Mouse (Mus musculus) neutrophil, adult 59 days (primary cell): ENCODE measurements around the gene Gm10521. TPM values are rescaled to one million over a fixed set of nuclear protein-coding genes. Genes with fewer than 3 reads are reported as not detected.

Source experiments
- total RNA-seq, 2 experiments: library from RNA; stranded (reverse); gene quantifications; 1 replicate in 1 of 2; 2 replicates in 1 of 2; pipeline ENCODE4 v1.2.4; 2023

The Gm10521 gene
- 10 to 100 TPM; 30.8 to 32.4 TPM for total RNA-seq

DNA sequence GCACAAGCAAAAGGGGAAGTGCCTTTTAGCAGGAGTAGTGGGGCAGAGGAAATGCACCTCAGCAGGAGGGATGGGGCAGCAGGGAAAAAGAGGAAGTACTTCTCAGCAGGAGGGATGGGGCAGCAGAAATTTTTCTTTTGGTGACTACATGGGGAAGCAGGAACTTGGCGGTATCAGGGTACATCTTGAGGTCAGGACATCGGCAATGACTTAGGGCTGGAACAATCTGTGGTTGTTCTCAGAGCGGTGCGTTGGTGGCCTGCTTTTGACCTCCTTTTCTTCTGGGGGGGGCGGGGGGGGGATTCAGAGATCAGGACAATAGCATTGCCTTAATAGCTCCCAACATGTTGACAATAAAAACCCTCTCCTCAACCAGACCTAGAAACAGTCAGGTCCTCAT is at the start of gene Gm10521:
TSS of gene Gm10521 (plus strand) at position 301 of the 400 bp plus-strand sequence.

DNA sequence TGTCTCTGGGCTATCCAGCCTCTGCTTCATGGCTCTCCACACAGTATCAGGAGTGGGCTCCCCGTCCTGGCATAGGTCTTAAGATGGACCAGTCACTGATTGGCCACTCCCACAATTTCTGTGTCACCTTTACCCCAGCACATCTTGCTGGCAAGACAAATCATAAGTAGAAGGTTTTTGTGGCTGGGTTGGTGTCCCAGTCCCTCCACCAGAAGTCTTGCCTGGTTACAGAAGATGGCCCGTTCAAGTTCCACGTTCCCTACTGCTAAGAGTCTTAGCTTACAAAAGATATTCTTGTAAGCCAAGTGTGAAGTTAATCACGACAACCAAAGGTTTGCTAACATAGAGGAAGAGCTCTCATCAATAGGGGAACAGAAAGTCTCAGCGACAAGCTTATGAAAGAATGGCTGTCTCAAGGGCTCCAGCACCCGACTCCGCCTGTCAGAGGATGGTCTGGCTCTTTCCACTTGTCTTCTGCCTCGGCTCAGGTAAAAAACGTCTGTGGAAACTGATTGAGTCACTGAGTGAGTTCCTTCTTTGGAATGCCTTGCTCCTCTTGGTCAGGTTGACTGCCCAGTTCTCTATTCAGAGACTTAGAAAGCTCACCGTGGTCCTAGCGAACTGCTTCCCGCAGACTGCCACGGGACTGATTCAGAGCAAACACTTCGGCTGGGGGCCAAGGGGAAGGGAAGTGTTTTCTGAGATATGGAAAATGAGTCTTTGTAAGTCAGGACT is 22.0 kb downstream of the Gm10521 start, which contains the start of gene Slamf6:
TSS of gene Slamf6 (plus strand) at position 211 of the 735 bp plus-strand sequence.

Other genes starting within 250 kb of the Gm10521 start
- 1 to 10 TPM; 3.4 to 4.3 TPM for gene Slamf7, start 242.6 kb upstream of the Gm10521 start, total RNA-seq
- 10 to 100 TPM; 55.8 to 79.4 TPM for gene Cd48, start 213.7 kb upstream of the Gm10521 start, total RNA-seq
- under 1 TPM; 0.20 to 0.44 TPM for gene Slamf1, start 128.5 kb upstream of the Gm10521 start, total RNA-seq
- 100 to 1,000 TPM; 280 to 294 TPM for gene Cd84, start 56.0 kb upstream of the Gm10521 start, total RNA-seq
- gene Slamf6, start 21.9 kb downstream of the Gm10521 start, total RNA-seq, result 1 to 10 TPM; 1.5 to 4.2 TPM
- 1 to 10 TPM in 1 of 2 experiments, under 1 TPM in 1; 0.82 to 1.9 TPM for gene Vangl2, start 132.8 kb downstream of the Gm10521 start, total RNA-seq
- gene Nhlh1, start 161.9 kb downstream of the Gm10521 start, total RNA-seq, result not detected
- 100 to 1,000 TPM; 114 to 133 TPM for gene Copa, start 186.9 kb downstream of the Gm10521 start, total RNA-seq
- gene Ncstn, start 187.1 kb downstream of the Gm10521 start, total RNA-seq, result 10 to 100 TPM; 78.7 to 87.7 TPM
- 10 to 100 TPM; 29.9 to 31.7 TPM for gene Pex19, start 231.1 kb downstream of the Gm10521 start, total RNA-seq